Comparison of ENCODE assay signal across 9 mouse cellular contexts in genomic region chr8:10812060-10812670, GRCm38 (mm10).
DNase-seq lines count a peak whose midpoint lies in the region; ATAC-seq lines count a peak whose summit lies in the region.
"Had no signal": no experiment of that assay in that cellular context is flagged by ENCODE, and none has a peak within 500 bp of the region (broad histone marks: within the 10 kb centered on the region; RNA-seq: fewer than 3 reads in every experiment).

No protein-coding gene starts in this region.

- H3K36me3 ChIP-seq in forebrain, embryonic 10.5 days (replicated peaks): no peaks in the 10 kb centered on the region
- no peaks in the 10 kb centered on the region for H3K36me3 ChIP-seq in forebrain, embryonic 11.5 days (ENCODE audit: control insufficient read depth, insufficient read depth, low read length)
- H3K36me3 ChIP-seq in embryonic facial prominence, embryonic 10.5 days (replicated peaks): no peaks in the 10 kb centered on the region
- no peaks in the 10 kb centered on the region for H3K36me3 ChIP-seq in midbrain, embryonic 16.5 days (ENCODE audit: control insufficient read depth, insufficient read depth, low read length)
- H3K36me3 ChIP-seq: stomach, embryonic 15.5 days had no signal

- DNase-seq in forebrain, embryonic 10.5 days (ENCODE audit: extremely low spot score, low spot score): no peak
- no peak for DNase-seq in forebrain, embryonic 11.5 days (ENCODE audit: low spot score)
- DNase-seq in embryonic facial prominence, embryonic 10.5 days (ENCODE audit: low spot score): no peak
- DNase-seq in layer of hippocampus, adult 11-12 months (ENCODE audit: low spot score): peak; percentile 75
- DNase-seq in kidney, postnatal 4 days: no peak
- DNase-seq in spleen, postnatal 4 days (ENCODE audit: low spot score in 2 of 2): no peak
- no peak for DNase-seq in urinary bladder, postnatal 4 days (ENCODE audit: low spot score in 2 of 2)

- no peak overlapping the region for H3K9ac ChIP-seq in forebrain, embryonic 11.5 days (ENCODE audit: low read length)
- no peak overlapping the region for H3K9ac ChIP-seq in midbrain, embryonic 16.5 days (ENCODE audit: low read depth, low read length)
- H3K9ac ChIP-seq: stomach, embryonic 15.5 days had no signal

- ATAC-seq in forebrain, embryonic 11.5 days (replicated peaks; ENCODE audit: low FRiP score): no peak
- peak; percentile 81 for ATAC-seq in midbrain, embryonic 16.5 days

- WGBS in forebrain, embryonic 10.5 days: 81% methylated on average over 10 of the region's 10 CpGs
- WGBS in forebrain, embryonic 11.5 days: 78% methylated on average over 10 of the region's 10 CpGs
- 81% methylated on average over 10 of the region's 10 CpGs for WGBS in embryonic facial prominence, embryonic 10.5 days
- 52% methylated on average over 10 of the region's 10 CpGs for WGBS in midbrain, embryonic 16.5 days

- H3K4me1 ChIP-seq in forebrain, embryonic 10.5 days: peaks cover 11% of the 10 kb centered on the region
- H3K4me1 ChIP-seq in forebrain, embryonic 11.5 days (replicated peaks; ENCODE audit: control insufficient read depth, insufficient read depth, low read length): no peaks in the 10 kb centered on the region
- H3K4me1 ChIP-seq in embryonic facial prominence, embryonic 10.5 days: peaks cover 5% of the 10 kb centered on the region; the same call in 1 of the 2 replicates
- H3K4me1 ChIP-seq in midbrain, embryonic 16.5 days (ENCODE audit: control insufficient read depth, insufficient read depth, low read length): peaks cover 8% of the 10 kb centered on the region
- H3K4me1 ChIP-seq: stomach, embryonic 15.5 days had no signal

- H3K9me3 ChIP-seq in forebrain, embryonic 10.5 days: no peaks in the 10 kb centered on the region
- H3K9me3 ChIP-seq in forebrain, embryonic 11.5 days (ENCODE audit: control insufficient read depth, low read length): no peaks in the 10 kb centered on the region
- H3K9me3 ChIP-seq in embryonic facial prominence, embryonic 10.5 days: no peaks in the 10 kb centered on the region
- H3K9me3 ChIP-seq in midbrain, embryonic 16.5 days (replicated peaks; ENCODE audit: control insufficient read depth, low read length, poor library complexity, severe bottlenecking): no peaks in the 10 kb centered on the region
- H3K9me3 ChIP-seq: stomach, embryonic 15.5 days had no signal

- H3K27me3 ChIP-seq in forebrain, embryonic 10.5 days (ENCODE audit: poor library complexity, severe bottlenecking): peaks cover 11% of the 10 kb centered on the region
- no peaks in the 10 kb centered on the region for H3K27me3 ChIP-seq in forebrain, embryonic 11.5 days (ENCODE audit: control insufficient read depth, insufficient read depth, low read length)
- peaks cover 10% of the 10 kb centered on the region for H3K27me3 ChIP-seq in embryonic facial prominence, embryonic 10.5 days (replicated peaks; ENCODE audit: low read depth, poor library complexity, severe bottlenecking)
- no peaks in the 10 kb centered on the region for H3K27me3 ChIP-seq in midbrain, embryonic 16.5 days (ENCODE audit: control insufficient read depth, insufficient read depth, low read depth, low read length)
- H3K27me3 ChIP-seq: stomach, embryonic 15.5 days had no signal

- peak overlapping the region; percentile 20; the same call in 1 of the 2 replicates for H3K27ac ChIP-seq in forebrain, embryonic 10.5 days
- no peak overlapping the region for H3K27ac ChIP-seq in forebrain, embryonic 11.5 days (ENCODE audit: low read depth, low read length)
- 0 out of 2 replicates have a peak overlapping the region, but pooled peaks have one; percentile 1 for H3K27ac ChIP-seq in embryonic facial prominence, embryonic 10.5 days (replicated peaks)
- H3K27ac ChIP-seq in midbrain, embryonic 16.5 days (ENCODE audit: low read length): no peak overlapping the region
- H3K27ac ChIP-seq: stomach, embryonic 15.5 days had no signal

- no peak overlapping the region for H3K4me2 ChIP-seq in forebrain, embryonic 11.5 days (ENCODE audit: low read depth, low read length, severe bottlenecking)
- no peak overlapping the region for H3K4me2 ChIP-seq in midbrain, embryonic 16.5 days (ENCODE audit: low read length)
- H3K4me2 ChIP-seq: stomach, embryonic 15.5 days had no signal

- no peak overlapping the region for H3K4me3 ChIP-seq in forebrain, embryonic 10.5 days
- no peak overlapping the region for H3K4me3 ChIP-seq in forebrain, embryonic 11.5 days (ENCODE audit: low read depth, low read length)
- H3K4me3 ChIP-seq in embryonic facial prominence, embryonic 10.5 days: no peak overlapping the region
- H3K4me3 ChIP-seq in midbrain, embryonic 16.5 days (ENCODE audit: low read depth, low read length): no peak overlapping the region
- H3K4me3 ChIP-seq: stomach, embryonic 15.5 days had no signal

Comparison
In these comparisons a context has a peak if more than half of its experiments do, and no peak if none do; other contexts are left out.
1. H3K27ac ChIP-seq: peak in forebrain, embryonic 10.5 days (single experiment) and embryonic facial prominence, embryonic 10.5 days (single experiment); none in forebrain, embryonic 11.5 days (single experiment) and midbrain, embryonic 16.5 days (single experiment).